Mouse (Mus musculus) bone marrow, adult 2 months (tissue): Measurements from ENCODE around the gene Pcbp1.

Experiments
- CTCF ChIP-seq: fragments of 200-500 bp; IDR thresholded peaks from 2 replicates; pipeline ENCODE4 v1.5.1; 2011; ENCODE audit warnings: low read length, control low read depth; ENCODE audit not compliant: control insufficient read depth, insufficient read depth
- POLR2A ChIP-seq: fragments of 200-500 bp; IDR thresholded peaks from 2 replicates; pipeline ENCODE4 v1.6.1; 2011; ENCODE audit warnings: low read depth, mild to moderate bottlenecking, control low read depth, low read length, borderline replicate concordance; ENCODE audit not compliant: control insufficient read depth

- no peak for TF ChIP-seq CTCF
- no peak for TF ChIP-seq POLR2A
Measured at GRCm38 (mm10) chr6:86475462-86476167, 50.5 kb downstream of the Pcbp1 start.
